9 mouse cellular contexts compared by ENCODE assay signal in the genomic region with DNA sequence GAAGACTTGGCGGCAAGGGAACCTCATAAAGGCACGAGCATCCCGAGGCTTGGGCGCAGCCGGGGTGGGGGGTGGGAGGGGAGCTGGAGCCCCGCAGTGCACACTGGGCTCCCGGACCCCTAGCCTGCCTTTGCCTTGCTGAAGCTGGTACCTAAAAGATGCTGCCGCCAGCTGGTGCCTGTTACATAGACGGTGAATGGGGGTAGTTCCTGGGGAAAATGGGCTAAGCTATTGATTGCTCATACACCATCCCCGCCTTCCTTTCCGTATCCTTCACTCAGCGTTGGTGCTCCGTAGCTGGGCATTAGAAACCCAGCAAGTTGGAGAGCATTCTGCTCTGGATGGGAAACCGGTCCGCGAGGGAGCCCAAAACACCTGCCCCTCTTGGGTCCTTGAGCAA. TPM values are rescaled to one million over a fixed set of nuclear protein-coding genes. Genes with fewer than 3 reads are reported as not detected.
DNase-seq lines count a peak whose midpoint lies in the region; ATAC-seq and TF ChIP-seq lines count a peak whose summit lies in the region.
"Had no signal": no experiment of that assay in that cellular context is flagged by ENCODE, and none has a peak within 500 bp of the region (broad histone marks: within the 10 kb centered on the region; RNA-seq: fewer than 3 reads in every experiment).

No protein-coding gene starts in this region.

- no peak for TF ChIP-seq CTCF in lung, adult 2 months (IDR thresholded peaks at IDR 0.05; ENCODE audit: insufficient read depth, low read length)

- no peak overlapping the region for H3K9ac ChIP-seq in kidney, embryonic 14.5 days (ENCODE audit: low read depth, low read length)
- no peak overlapping the region for H3K9ac ChIP-seq in embryonic facial prominence, embryonic 13.5 days
- H3K9ac ChIP-seq in intestine, embryonic 15.5 days: no peak overlapping the region

- WGBS in kidney, embryonic 14.5 days: under 1% methylated on average over 16 of the region's 16 CpGs
- under 1% methylated on average over 16 of the region's 16 CpGs for WGBS in embryonic facial prominence, embryonic 13.5 days
- under 1% methylated on average over 16 of the region's 16 CpGs for WGBS in intestine, embryonic 15.5 days
- WGBS in lung, adult 2 months: 3% methylated on average over 16 of the region's 16 CpGs

- no peak for DNase-seq in kidney, postnatal 10 days
- DNase-seq in naive thymus-derived CD4-positive, alpha-beta T cell, adult 2 months (ENCODE audit: low read depth): peak; percentile 46
- DNase-seq in adipocyte (ENCODE audit: low spot score): no peak
- no peak for DNase-seq in kidney, adult 9 months
- no peak for DNase-seq in lung, adult 2 months
- DNase-seq: gastrocnemius, postnatal 36 days had no signal

- H3K4me1 ChIP-seq in kidney, embryonic 14.5 days (ENCODE audit: control insufficient read depth, insufficient read depth, low read length): 0 out of 2 replicates have a peak, but pooled peaks cover 8% of the 10 kb centered on the region
- peaks cover 28% of the 10 kb centered on the region for H3K4me1 ChIP-seq in embryonic facial prominence, embryonic 13.5 days
- H3K4me1 ChIP-seq in intestine, embryonic 15.5 days (replicated peaks): peaks cover 24% of the 10 kb centered on the region
- peaks cover 5% of the 10 kb centered on the region for H3K4me1 ChIP-seq in lung, adult 2 months (ENCODE audit: control insufficient read depth, insufficient read depth, low read length)

- H3K4me3 ChIP-seq in kidney, embryonic 14.5 days (ENCODE audit: low read length): peak overlapping the region; percentile 32
- H3K4me3 ChIP-seq in embryonic facial prominence, embryonic 13.5 days: peak overlapping the region; percentile 36
- H3K4me3 ChIP-seq in intestine, embryonic 15.5 days (replicated peaks): peak overlapping the region; percentile 26; the same call in 1 of the 2 replicates
- no peak overlapping the region for H3K4me3 ChIP-seq in lung, adult 2 months (replicated peaks; ENCODE audit: extremely low read depth, low read depth, low read length)

- H3K36me3 ChIP-seq in kidney, embryonic 14.5 days (ENCODE audit: control insufficient read depth, insufficient read depth, low read length): no peaks in the 10 kb centered on the region; the same call in 1 of the 2 replicates
- H3K36me3 ChIP-seq in embryonic facial prominence, embryonic 13.5 days: peaks cover 13% of the 10 kb centered on the region; the same call in 1 of the 2 replicates
- H3K36me3 ChIP-seq in intestine, embryonic 15.5 days: no peaks in the 10 kb centered on the region

- H3K4me2 ChIP-seq in kidney, embryonic 14.5 days (replicated peaks; ENCODE audit: low read depth, low read length): peak overlapping the region; percentile 48
- peak overlapping the region; percentile 58 for H3K4me2 ChIP-seq in embryonic facial prominence, embryonic 13.5 days
- peak overlapping the region; percentile 65 for H3K4me2 ChIP-seq in intestine, embryonic 15.5 days (replicated peaks)

- H3K27me3 ChIP-seq in kidney, embryonic 14.5 days (ENCODE audit: control insufficient read depth, insufficient read depth, low read length): peaks cover 73% of the 10 kb centered on the region
- peaks cover 84% of the 10 kb centered on the region for H3K27me3 ChIP-seq in embryonic facial prominence, embryonic 13.5 days
- peaks cover 65% of the 10 kb centered on the region for H3K27me3 ChIP-seq in intestine, embryonic 15.5 days (replicated peaks)

- ATAC-seq in kidney, embryonic 14.5 days (ENCODE audit: low FRiP score, low TSS enrichment): peak; percentile 21; the same call in 1 of the 2 replicates
- ATAC-seq in embryonic facial prominence, embryonic 13.5 days (ENCODE audit: insufficient number of reproducible peaks, insufficient read depth, low FRiP score, low TSS enrichment, low read depth): no peak
- ATAC-seq in intestine, embryonic 15.5 days: 0 out of 2 replicates have a peak, but pooled peaks have one; percentile 7

- H3K9me3 ChIP-seq in kidney, embryonic 14.5 days (ENCODE audit: control insufficient read depth, low read length): no peaks in the 10 kb centered on the region
- no peaks in the 10 kb centered on the region for H3K9me3 ChIP-seq in embryonic facial prominence, embryonic 13.5 days
- no peaks in the 10 kb centered on the region for H3K9me3 ChIP-seq in intestine, embryonic 15.5 days

- no peak overlapping the region for H3K27ac ChIP-seq in kidney, embryonic 14.5 days (ENCODE audit: low read depth, low read length)
- no peak overlapping the region for H3K27ac ChIP-seq in embryonic facial prominence, embryonic 13.5 days
- no peak overlapping the region for H3K27ac ChIP-seq in intestine, embryonic 15.5 days

- no peak for TF ChIP-seq POLR2A in lung, adult 2 months (IDR thresholded peaks at IDR 0.05; ENCODE audit: borderline replicate concordance, extremely low read depth, low read depth, low read length)

RNA-seq across cellular contexts. Expression of a gene that starts 0.4 kb away (rescaled TPM):
- 0.07 TPM in 1 of 2 replicates, not detected in the other for polyA plus RNA-seq in kidney, embryonic 14.5 days (2014; fragmentation: Nextera tagmentation; extraction: Ambion mirVana)
- 0.66 and 0.73 TPM in 2 replicates for polyA plus RNA-seq in embryonic facial prominence, embryonic 13.5 days (2015; fragmentation: Nextera tagmentation; extraction: Ambion mirVana)
- 0.15 and 0.20 TPM in 2 replicates for polyA plus RNA-seq in intestine, embryonic 15.5 days (2015; fragmentation: Nextera tagmentation; extraction: Ambion mirVana)
- not detected in 2 replicates for polyA plus RNA-seq in lung, adult 2 months (2012; rRNA removed)

RNA-seq across cellular contexts. Expression of a gene that starts 8.6 kb away (rescaled TPM):
- polyA plus RNA-seq in kidney, embryonic 14.5 days (2014; fragmentation: Nextera tagmentation; extraction: Ambion mirVana): 47.8 and 58.4 TPM in 2 replicates
- 36.3 and 42.6 TPM in 2 replicates for polyA plus RNA-seq in embryonic facial prominence, embryonic 13.5 days (2015; fragmentation: Nextera tagmentation; extraction: Ambion mirVana)
- polyA plus RNA-seq in intestine, embryonic 15.5 days (2015; fragmentation: Nextera tagmentation; extraction: Ambion mirVana): 38.1 and 38.9 TPM in 2 replicates
- 20.2 and 20.6 TPM in 2 replicates for polyA plus RNA-seq in lung, adult 2 months (2012; rRNA removed)
